Mouse (Mus musculus): ENCODE results near the gene Emx1. TPM values are rescaled to one million over a fixed set of nuclear protein-coding genes. Genes with fewer than 3 reads are reported as not detected.

Gene Emx1
- total RNA-seq (2023), result not detected in 2 replicates

GRCm38 (mm10) chr6:85187340-85188211 lies at the start of gene Emx1:
Gene Emx1 (plus strand): TSS chr6:85187438.

Other genes starting within 250 kb of the Emx1 start
- gene Exoc6b, start 117.9 kb upstream of the Emx1 start, total RNA-seq (2023), result 11.6 and 19.7 TPM in 2 replicates
- gene Spr, start 49.7 kb upstream of the Emx1 start, total RNA-seq (2023), result 6.5 and 7.1 TPM in 2 replicates
- gene Sfxn5, start 146.0 kb downstream of the Emx1 start, total RNA-seq (2023), result 107 and 155 TPM in 2 replicates
- gene Rab11fip5, start 187.2 kb downstream of the Emx1 start, total RNA-seq (2023), result 16.8 and 20.9 TPM in 2 replicates
- not detected in 2 replicates for gene Noto, start 236.4 kb downstream of the Emx1 start, total RNA-seq (2023)
- gene Smyd5, start 244.6 kb downstream of the Emx1 start, total RNA-seq (2023), result 6.6 and 8.5 TPM in 2 replicates

All from neutrophil, adult 65 days (primary cell).